Mouse (Mus musculus) limb, embryonic 10.5 days (tissue): ENCODE data around the gene Rbm42. TPM values are rescaled to one million over a fixed set of nuclear protein-coding genes. Genes with fewer than 3 reads are reported as not detected.

Experiments
- DNase-seq: peaks from one replicate; pipeline ENCODE4 v3.0.0-alpha.2; 2017; ENCODE audit warnings: low spot score
- H3K27ac ChIP-seq: fragments of 300-500 bp; sonication (generic); 2 replicates; pipeline ENCODE4 v1.5.1; 2016; ENCODE audit warnings: mild to moderate bottlenecking
- H3K27me3 ChIP-seq: fragments of 300-500 bp; sonication (generic); 2 replicates; pipeline ENCODE4 v1.6.1; 2016; ENCODE audit warnings: low read depth, mild to moderate bottlenecking; ENCODE audit not compliant: poor library complexity, severe bottlenecking
- H3K36me3 ChIP-seq: fragments of 300-500 bp; sonication (generic); 2 replicates; pipeline ENCODE4 v1.6.1; 2016; ENCODE audit warnings: mild to moderate bottlenecking, moderate library complexity
- H3K4me1 ChIP-seq: fragments of 300-500 bp; sonication (generic); 2 replicates; pipeline ENCODE4 v1.6.1; 2016
- H3K4me3 ChIP-seq: fragments of 300-500 bp; sonication (generic); 2 replicates; pipeline ENCODE4 v1.5.1; 2016; ENCODE audit warnings: mild to moderate bottlenecking, moderate library complexity
- H3K9me3 ChIP-seq: fragments of 300-500 bp; sonication (generic); replicated peaks from 2 replicates; pipeline ENCODE4 v1.6.1; 2016; ENCODE audit warnings: mild to moderate bottlenecking
- WGBS: fragments of 180-500 bp; shearing (Covaris S2); methylation state at CpG from one replicate; pipeline ENCODE4 v1.1.7; 2016; 5-methylcytosine and 5-hydroxymethylcytosine counted together
- polyA plus RNA-seq: library from polyadenylated mRNA; unstranded; fragments of >200 nt; fragmentation: Nextera tagmentation; extraction: Ambion mirVana; gene quantifications from 2 replicates; pipeline ENCODE4 v1.2.1, GENCODE M21; 2016

Rbm42 gene
- polyA plus RNA-seq, 1 experiment from 2014 or later = 150 TPM

DNA sequence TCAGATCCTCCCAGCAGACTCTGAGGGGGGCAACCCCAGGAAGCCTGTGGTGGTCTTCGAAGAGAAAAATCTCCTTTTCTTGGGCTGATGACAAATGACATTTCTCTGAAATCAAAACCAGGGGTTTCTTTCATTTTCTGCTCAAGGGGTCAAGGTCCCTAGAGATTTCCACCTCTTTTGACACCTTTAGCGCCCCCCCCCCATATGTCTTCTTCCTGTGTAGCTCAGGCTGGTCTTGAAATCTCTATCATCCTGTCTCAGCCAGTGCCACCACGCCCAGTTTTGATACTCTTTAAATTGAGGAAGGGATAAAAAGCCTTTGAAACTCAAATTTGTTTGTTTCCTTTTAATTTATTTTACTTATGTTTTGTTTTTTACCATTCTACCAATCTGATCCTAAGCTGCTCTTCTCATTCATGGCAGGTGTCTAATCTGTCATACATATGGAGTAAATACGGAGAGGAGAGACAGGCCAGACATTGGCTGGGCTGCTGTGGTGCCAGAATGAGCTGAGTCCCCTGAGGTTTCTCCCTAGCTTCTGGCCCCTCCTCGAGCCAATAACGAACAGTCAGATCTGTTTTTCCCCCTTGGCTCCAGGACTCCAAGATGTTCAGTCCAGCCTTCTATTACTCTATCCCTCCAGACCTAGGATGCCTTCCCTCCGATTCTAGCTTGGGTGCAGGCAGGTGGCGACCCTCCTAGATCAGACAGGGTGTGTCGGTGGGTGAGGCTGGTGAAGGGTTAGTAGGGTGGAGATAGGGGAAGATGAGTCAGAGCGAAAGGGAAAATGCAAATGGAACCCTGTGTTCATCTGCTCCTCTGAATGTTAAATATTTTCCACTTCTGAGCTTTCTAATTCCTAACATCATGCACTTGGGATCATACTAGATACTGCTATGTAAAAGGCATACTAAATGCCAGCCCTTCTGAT is 56.3 kb downstream of the Rbm42 start:
- no peaks in the 10 kb centered on the region for H3K36me3 ChIP-seq
- H3K9me3 ChIP-seq = no peaks in the 10 kb centered on the region
- H3K4me3 ChIP-seq = no peak overlapping the region
- H3K27ac ChIP-seq = no peak overlapping the region
- WGBS = 84% methylated on average over 10 of the region's 10 CpGs
- no peaks in the 10 kb centered on the region for H3K27me3 ChIP-seq
- peaks cover 12% of the 10 kb centered on the region for H3K4me1 ChIP-seq
- DNase-seq = no peak

DNA sequence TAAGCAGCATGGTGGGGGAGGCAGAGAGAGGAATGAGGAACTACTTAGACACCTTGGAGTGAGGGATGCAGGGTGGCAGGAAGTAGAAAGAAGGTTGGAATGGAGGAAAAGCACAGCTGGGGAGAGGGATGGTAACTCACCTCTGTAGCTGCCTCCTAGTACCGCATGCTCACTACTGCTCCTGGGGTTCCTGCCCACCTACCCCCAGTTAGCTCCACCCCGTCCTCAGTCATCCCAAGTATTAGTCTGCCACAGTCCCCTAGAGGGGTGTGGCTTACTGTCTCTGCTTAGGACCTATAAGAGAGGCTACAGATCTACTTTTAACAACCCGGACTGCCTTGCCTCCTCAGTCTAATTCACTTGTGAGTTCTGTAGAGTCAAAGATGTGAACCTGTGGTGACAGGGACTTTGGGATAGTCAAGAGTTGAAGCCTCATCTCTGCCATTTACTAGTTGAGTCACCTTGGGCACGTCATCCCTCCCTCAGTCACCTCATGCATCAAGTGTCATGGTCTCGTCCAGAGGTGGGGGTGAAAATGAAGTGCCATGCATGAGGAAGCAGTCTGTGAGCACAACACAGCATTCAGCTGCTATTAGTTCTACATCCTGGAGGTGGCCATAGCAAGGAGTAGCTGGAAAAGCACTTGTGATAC is 57.2 kb downstream of the Rbm42 start:
- Histone ChIP-seq H3K27ac (no peak overlapping the region), H3K4me3 (no peak overlapping the region), H3K36me3 (no peaks in the 10 kb centered on the region), H3K4me1 (peaks cover 12% of the 10 kb centered on the region), H3K27me3 (no peaks in the 10 kb centered on the region), H3K9me3 (no peaks in the 10 kb centered on the region)
- no peak for DNase-seq
- WGBS = 41% methylated on average over 5 of the region's 5 CpGs

DNA sequence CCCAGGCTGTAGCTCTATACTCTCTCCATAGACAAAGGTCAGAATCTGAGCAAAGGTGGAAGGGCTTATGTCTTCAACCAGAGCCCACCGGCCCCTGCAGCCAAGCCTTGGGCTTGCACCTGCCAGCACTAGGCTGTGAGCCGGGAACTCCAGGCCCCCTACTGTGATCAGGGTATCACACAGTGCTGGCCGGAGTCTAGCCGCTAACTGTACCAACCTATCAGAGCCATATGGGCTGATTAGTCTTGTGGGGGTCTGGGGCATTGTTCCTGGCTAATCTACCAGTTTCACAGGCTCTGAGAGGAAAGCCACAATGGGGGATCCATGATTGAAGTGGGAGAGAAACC is 58.5 kb downstream of the Rbm42 start:
- Histone ChIP-seq H3K9me3 (no peaks in the 10 kb centered on the region), H3K36me3 (peaks cover 6% of the 10 kb centered on the region), H3K27ac (no peak overlapping the region), H3K4me3 (no peak overlapping the region), H3K27me3 (no peaks in the 10 kb centered on the region), H3K4me1 (peaks cover 23% of the 10 kb centered on the region)
- DNase-seq = no peak
- WGBS = 56% methylated on average over 4 of the region's 4 CpGs

Other genes starting within 250 kb of the Rbm42 start
- 7.6 and 8.6 TPM in 2 replicates for gene Tyrobp, start 236.6 kb downstream of the Rbm42 start, polyA plus RNA-seq
- not detected in 2 replicates for gene Hcst, start 230.5 kb downstream of the Rbm42 start, polyA plus RNA-seq
- gene Nfkbid, start 228.6 kb downstream of the Rbm42 start, polyA plus RNA-seq = 0.55 and 1.2 TPM in 2 replicates
- 8.4 and 13.4 TPM in 2 replicates for gene Aplp1, start 204.8 kb downstream of the Rbm42 start, polyA plus RNA-seq
- not detected in 2 replicates for gene Kirrel2, start 192.6 kb downstream of the Rbm42 start, polyA plus RNA-seq
- gene Nphs1, start 192.0 kb downstream of the Rbm42 start, polyA plus RNA-seq = not detected in 2 replicates
- gene Prodh2, start 156.7 kb downstream of the Rbm42 start, polyA plus RNA-seq = not detected in 2 replicates
- gene Arhgap33, start 115.3 kb downstream of the Rbm42 start, polyA plus RNA-seq = 14.0 and 17.1 TPM in 2 replicates
- 4.7 and 7.0 TPM in 2 replicates for gene Hspb6, start 98.1 kb downstream of the Rbm42 start, polyA plus RNA-seq
- gene Proser3, start 98.0 kb downstream of the Rbm42 start, polyA plus RNA-seq = 17.8 and 21.6 TPM in 2 replicates
- 42.5 and 45.6 TPM in 2 replicates for gene Lin37, start 90.5 kb downstream of the Rbm42 start, polyA plus RNA-seq
- gene U2af1l4, start 87.0 kb downstream of the Rbm42 start, polyA plus RNA-seq = 92.5 and 100 TPM in 2 replicates
- 13.4 and 15.3 TPM in 2 replicates for gene Gm49396, start 87.0 kb downstream of the Rbm42 start, polyA plus RNA-seq
- gene Psenen, start 86.7 kb downstream of the Rbm42 start, polyA plus RNA-seq = 120 and 121 TPM in 2 replicates
- 5.7 and 6.5 TPM in 2 replicates for gene Igflr1, start 84.9 kb downstream of the Rbm42 start, polyA plus RNA-seq
- gene Kmt2b, start 61.6 kb downstream of the Rbm42 start, polyA plus RNA-seq = 10.2 and 10.6 TPM in 2 replicates
- gene Zbtb32, start 51.4 kb downstream of the Rbm42 start, polyA plus RNA-seq = 0.15 and 0.45 TPM in 2 replicates
- gene Upk1a, start 37.5 kb downstream of the Rbm42 start, polyA plus RNA-seq = 7.9 and 8.2 TPM in 2 replicates
- 776 and 820 TPM in 2 replicates for gene Cox6b1, start 24.2 kb downstream of the Rbm42 start, polyA plus RNA-seq
- 1.3 and 2.5 TPM in 2 replicates for gene Etv2, start 14.5 kb downstream of the Rbm42 start, polyA plus RNA-seq
- gene Haus5, start 14.7 kb upstream of the Rbm42 start, polyA plus RNA-seq = 84.1 and 84.8 TPM in 2 replicates
- gene Pmis2, start 21.3 kb upstream of the Rbm42 start, polyA plus RNA-seq = not detected in 2 replicates
- gene 2200002J24Rik, start 48.6 kb upstream of the Rbm42 start, polyA plus RNA-seq = not detected in 2 replicates
- 0.08 and 0.38 TPM in 2 replicates for gene Atp4a, start 61.9 kb upstream of the Rbm42 start, polyA plus RNA-seq
- gene Tmem147, start 79.2 kb upstream of the Rbm42 start, polyA plus RNA-seq = 153 and 159 TPM in 2 replicates
- 0.43 TPM in 1 of 2 replicates, not detected in the other for gene Gapdhs, start 93.4 kb upstream of the Rbm42 start, polyA plus RNA-seq
- 1.1 and 1.4 TPM in 2 replicates for gene Sbsn, start 101.2 kb upstream of the Rbm42 start, polyA plus RNA-seq
- not detected in 2 replicates for gene Dmkn, start 113.4 kb upstream of the Rbm42 start, polyA plus RNA-seq
- not detected in 2 replicates for gene Krtdap, start 137.6 kb upstream of the Rbm42 start, polyA plus RNA-seq
- not detected in 2 replicates for gene Ffar2, start 173.5 kb upstream of the Rbm42 start, polyA plus RNA-seq
- not detected in 2 replicates for gene Ffar3, start 205.9 kb upstream of the Rbm42 start, polyA plus RNA-seq
- gene Ffar1, start 211.2 kb upstream of the Rbm42 start, polyA plus RNA-seq = not detected in 2 replicates
- gene Cd22, start 230.0 kb upstream of the Rbm42 start, polyA plus RNA-seq = 0.59 TPM in 1 of 2 replicates, not detected in the other